ENCODE assay signal across 22 mouse cellular contexts in the genomic region with DNA sequence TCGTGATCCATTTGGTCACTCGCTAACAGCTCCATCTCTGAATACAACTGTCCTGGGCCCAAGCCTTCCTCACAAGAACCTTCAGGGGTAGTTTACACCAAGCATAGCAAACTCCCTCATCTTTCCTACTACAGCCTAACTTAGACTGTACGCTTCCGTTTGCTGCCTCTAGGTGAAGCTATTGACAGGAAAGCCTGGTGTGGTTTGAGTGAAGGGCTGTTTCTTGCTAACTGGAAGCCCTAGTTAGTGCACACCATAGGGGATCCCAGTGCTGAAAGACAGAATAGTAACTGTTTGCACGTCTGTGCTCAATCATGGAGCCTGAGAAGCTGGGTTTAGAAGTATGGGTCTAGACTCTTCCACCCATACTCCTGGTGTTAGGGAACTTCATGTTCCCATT. TPM values are rescaled to one million over a fixed set of nuclear protein-coding genes. Genes with fewer than 3 reads are reported as not detected.
DNase-seq lines count a peak whose midpoint lies in the region; ATAC-seq and TF ChIP-seq lines count a peak whose summit lies in the region.
"Had no signal": no experiment of that assay in that cellular context is flagged by ENCODE, and none has a peak within 500 bp of the region (broad histone marks: within the 10 kb centered on the region; RNA-seq: fewer than 3 reads in every experiment).

No protein-coding gene starts in this region.

- peak; percentile 28 for DNase-seq in cerebellum, adult 9-10 months
- DNase-seq in heart, postnatal 10 days = peak; percentile 11 to 30
- no peak for DNase-seq in heart, adult 9 months (ENCODE audit: low spot score in 2 of 2)
- DNase-seq in left cerebral cortex, adult 2 months (ENCODE audit: extremely low spot score in 1 of 2, low spot score in 2 of 2) = no peak
- no peak for DNase-seq in left cerebral cortex, adult 18-20 months (ENCODE audit: low spot score in 2 of 2)
- DNase-seq in ES-CJ7 (ENCODE audit: low read depth, low spot score) = peak; percentile 5
- DNase-seq: forebrain, postnatal 0 days; gastrocnemius, postnatal 36 days; left cerebral cortex, postnatal 4 days; thymus, postnatal 36 days had no signal

- TF ChIP-seq CTCF in left cerebral cortex, adult 2 months (IDR thresholded peaks at IDR 0.05) = peak; percentile 64

- intact Hi-C loops in heart, postnatal 10 days (cut with DNase I) = no loop called here
- intact Hi-C loops in left cerebral cortex, adult 2 months (cut with DNase I) = no loop called here

- no peak overlapping the region for H3K27ac ChIP-seq in left cerebral cortex, adult 2 months
- H3K27ac ChIP-seq: heart, embryonic 13.5 days; hindbrain, embryonic 13.5 days; limb, embryonic 15.5 days; liver, embryonic 15.5 days; lung, embryonic 15.5 days; midbrain, embryonic 12.5 days; stomach, embryonic 15.5 days had no signal

- no peak for ATAC-seq in cerebellum, adult (ENCODE audit: insufficient number of reproducible peaks, low FRiP score, low TSS enrichment)
- no peak for ATAC-seq in erythroblast, adult 5-6 weeks (replicated peaks; ENCODE audit: low FRiP score, poor library complexity, severe bottlenecking)
- ATAC-seq: forebrain, postnatal 0 days had no signal

- no peak overlapping the region for H3K4me3 ChIP-seq in left cerebral cortex, adult 2 months
- H3K4me3 ChIP-seq: heart, embryonic 13.5 days; hindbrain, embryonic 13.5 days; limb, embryonic 15.5 days; liver, embryonic 15.5 days; lung, embryonic 15.5 days; midbrain, embryonic 12.5 days; stomach, embryonic 15.5 days had no signal

RNA-seq across cellular contexts. Expression of a gene that starts 5.8 kb away (rescaled TPM):
- 1 to 10 TPM; 2.3 to 3.8 TPM for total RNA-seq in heart, postnatal 10 days (2021)
- 10 to 100 TPM; 86.1 to 91.1 TPM for total RNA-seq in left cerebral cortex, adult 2 months (2021)
- total RNA-seq in left cerebral cortex, adult 18-20 months (2021) = 10 to 100 TPM; 79.9 to 84.9 TPM
- not detected in 2 replicates for total RNA-seq in erythroblast, adult 5-6 weeks (2015; ENCODE audit: low replicate concordance)
- not detected in 2 replicates for total RNA-seq in erythroblast, adult 5-6 weeks (2017; ENCODE audit: low replicate concordance)
- total RNA-seq: CH12.LX; monocyte, adult 5-6 weeks; neutrophil, adult 5-6 weeks had no signal

Comparison
In these comparisons a context has a peak if more than half of its experiments do, and no peak if none do; other contexts are left out.
1. DNase-seq: peak in cerebellum, adult 9-10 months (single experiment), heart, postnatal 10 days (2 of 2) and ES-CJ7 (single experiment); none in heart, adult 9 months (0 of 2), left cerebral cortex, adult 2 months (0 of 2) and left cerebral cortex, adult 18-20 months (0 of 2).
2. RNA of a gene that starts 5.8 kb away (total RNA-seq): 86.1 to 91.1 TPM in left cerebral cortex, adult 2 months and 79.9 to 84.9 TPM in left cerebral cortex, adult 18-20 months; 2.3 to 3.8 TPM in heart, postnatal 10 days and not detected in erythroblast, adult 5-6 weeks; every median in the first group is over 10 times any median in the second.